Mouse (Mus musculus) testis, adult 2 months (tissue): Measurements from ENCODE around the gene Brd3. TPM values are rescaled to one million over a fixed set of nuclear protein-coding genes. Genes with fewer than 3 reads are reported as not detected.

Source experiments
- H3K27ac ChIP-seq: fragments of 200-500 bp; 2 replicates; pipeline ENCODE4 v1.5.1; 2012; ENCODE audit warnings: low read depth, low read length; ENCODE audit not compliant: control insufficient read depth, insufficient read depth
- H3K27me3 ChIP-seq: fragments of 200-500 bp; 2 replicates; pipeline ENCODE4 v1.6.1; 2012; ENCODE audit warnings: mild to moderate bottlenecking, low read length, moderate library complexity; ENCODE audit not compliant: control insufficient read depth, insufficient read depth
- H3K36me3 ChIP-seq: fragments of 200-500 bp; 2 replicates; pipeline ENCODE4 v1.6.1; 2012; ENCODE audit warnings: mild to moderate bottlenecking, low read length; ENCODE audit not compliant: control insufficient read depth, insufficient read depth
- H3K4me1 ChIP-seq: fragments of 200-500 bp; 2 replicates; pipeline ENCODE4 v1.6.1; 2012; ENCODE audit warnings: low read length; ENCODE audit not compliant: control insufficient read depth, insufficient read depth
- H3K4me3 ChIP-seq: fragments of 200-500 bp; 2 replicates; pipeline ENCODE4 v1.5.1; 2012; ENCODE audit warnings: low read depth, mild to moderate bottlenecking, low read length, moderate library complexity, mixed read lengths; ENCODE audit not compliant: control insufficient read depth
- CTCF ChIP-seq: fragments of 200-500 bp; IDR thresholded peaks from 2 replicates; pipeline ENCODE4 v1.5.1; 2012; ENCODE audit warnings: low read depth, mild to moderate bottlenecking, inconsistent platforms, low read length, moderate library complexity; ENCODE audit not compliant: control insufficient read depth, insufficient read depth, insufficient replicate concordance
- POLR2A ChIP-seq: fragments of 200-500 bp; IDR thresholded peaks from 2 replicates; pipeline ENCODE4 v1.6.1; 2012; ENCODE audit warnings: low read depth, mild to moderate bottlenecking, inconsistent platforms, low read length, moderate library complexity; ENCODE audit not compliant: control insufficient read depth
- polyA plus RNA-seq: library from polyadenylated mRNA; depleted of rRNA; stranded (reverse); fragments of >200 nt; gene quantifications from 2 replicates; pipeline ENCODE4 v1.2.3, GENCODE M21; 2012

Gene Brd3
- polyA plus RNA-seq, 1 experiment, result 109 TPM

GRCm38 (mm10) chr2:27418577-27419070 is 88.8 kb downstream of the Brd3 start:
- H3K4me3 ChIP-seq, result no peak overlapping the region
- H3K27me3 ChIP-seq, result no peaks in the 10 kb centered on the region
- peaks cover 2% of the 10 kb centered on the region for H3K4me1 ChIP-seq
- H3K36me3 ChIP-seq, result no peaks in the 10 kb centered on the region
- H3K27ac ChIP-seq, result no peak overlapping the region
- TF ChIP-seq CTCF (no peak), POLR2A (no peak)

- no peaks in the 10 kb centered on the region for H3K27me3 ChIP-seq
- no peak for TF ChIP-seq CTCF
- no peak for TF ChIP-seq POLR2A
- H3K36me3 ChIP-seq, result no peaks in the 10 kb centered on the region
- no peak overlapping the region for H3K4me3 ChIP-seq
- H3K27ac ChIP-seq, result no peak overlapping the region
- H3K4me1 ChIP-seq, result peaks cover 2% of the 10 kb centered on the region
Measured at GRCm38 (mm10) chr2:27417648-27418153, 89.8 kb downstream of the Brd3 start.

- H3K4me1 ChIP-seq, result peaks cover 2% of the 10 kb centered on the region
- no peak overlapping the region for H3K27ac ChIP-seq
- H3K27me3 ChIP-seq, result no peaks in the 10 kb centered on the region
- H3K4me3 ChIP-seq, result no peak overlapping the region
- no peaks in the 10 kb centered on the region for H3K36me3 ChIP-seq
- no peak for TF ChIP-seq POLR2A
Measured at GRCm38 (mm10) chr2:27416425-27416824, 91.0 kb downstream of the Brd3 start.

- Histone ChIP-seq H3K27me3 (no peaks in the 10 kb centered on the region), H3K27ac (no peak overlapping the region), H3K36me3 (no peaks in the 10 kb centered on the region), H3K4me3 (no peak overlapping the region), H3K4me1 (peaks cover 4% of the 10 kb centered on the region)
- TF ChIP-seq POLR2A, result no peak
Measured at GRCm38 (mm10) chr2:27415060-27415783, 92.2 kb downstream of the Brd3 start.

GRCm38 (mm10) chr2:27413936-27414657 is 93.4 kb downstream of the Brd3 start:
- Histone ChIP-seq H3K4me1 (peaks cover 4% of the 10 kb centered on the region), H3K4me3 (no peak overlapping the region), H3K36me3 (no peaks in the 10 kb centered on the region), H3K27ac (no peak overlapping the region), H3K27me3 (no peaks in the 10 kb centered on the region)
- TF ChIP-seq POLR2A, result no peak
- no peak for TF ChIP-seq CTCF

- no peak for TF ChIP-seq CTCF
- no peak for TF ChIP-seq POLR2A
- H3K27ac ChIP-seq, result no peak overlapping the region
- H3K36me3 ChIP-seq, result no peaks in the 10 kb centered on the region
- no peak overlapping the region for H3K4me3 ChIP-seq
- H3K4me1 ChIP-seq, result peaks cover 4% of the 10 kb centered on the region
- no peaks in the 10 kb centered on the region for H3K27me3 ChIP-seq
Measured at GRCm38 (mm10) chr2:27413582-27413935, 93.9 kb downstream of the Brd3 start.

GRCm38 (mm10) chr2:27412245-27412800 is 95.1 kb downstream of the Brd3 start:
- Histone ChIP-seq H3K4me1 (peaks cover 10% of the 10 kb centered on the region), H3K36me3 (no peaks in the 10 kb centered on the region), H3K4me3 (no peak overlapping the region), H3K27ac (no peak overlapping the region), H3K27me3 (no peaks in the 10 kb centered on the region)
- TF ChIP-seq POLR2A (no peak), CTCF (no peak)
